Comparison of ENCODE assay signal across 14 mouse cellular contexts in the genomic region with DNA sequence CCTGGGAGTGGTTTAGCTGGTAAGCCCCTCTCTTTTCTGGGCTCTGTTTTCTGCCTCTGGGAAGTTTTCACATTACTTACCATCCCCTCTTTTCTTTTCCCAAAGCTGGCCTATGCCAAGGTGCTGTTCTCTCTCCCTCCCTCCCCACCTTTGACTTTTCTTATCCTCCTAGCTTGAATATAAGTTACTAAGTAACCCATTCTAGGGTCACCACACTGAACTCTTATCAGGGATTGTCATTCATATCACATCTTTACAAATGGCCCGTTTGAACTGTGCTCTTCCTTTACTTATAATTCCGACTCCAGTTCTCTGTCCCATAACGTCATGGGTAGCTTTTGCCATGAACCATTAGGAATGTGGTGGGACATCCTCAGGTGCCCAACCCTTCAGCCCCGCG. TPM values are rescaled to one million over a fixed set of nuclear protein-coding genes. Genes with fewer than 3 reads are reported as not detected.
"Had no signal": no experiment of that assay in that cellular context is flagged by ENCODE, and none has a peak within 500 bp of the region (broad histone marks: within the 10 kb centered on the region; RNA-seq: fewer than 3 reads in every experiment).

No protein-coding gene starts in this region.

- H3K4me2 ChIP-seq: limb, embryonic 12.5 days; midbrain, embryonic 13.5 days had no signal

- H3K27ac ChIP-seq: limb, embryonic 12.5 days; liver, embryonic 14.5 days; midbrain, embryonic 13.5 days; stomach, postnatal 0 days had no signal

- H3K4me3 ChIP-seq: limb, embryonic 12.5 days; midbrain, embryonic 13.5 days had no signal

- ATAC-seq: lung, postnatal 0 days; midbrain, embryonic 13.5 days had no signal

- H3K9me3 ChIP-seq: limb, embryonic 12.5 days; midbrain, embryonic 13.5 days had no signal

- H3K9ac ChIP-seq: limb, embryonic 12.5 days; liver, embryonic 14.5 days; midbrain, embryonic 13.5 days had no signal

- H3K27me3 ChIP-seq: limb, embryonic 12.5 days; midbrain, embryonic 13.5 days had no signal

- DNase-seq: kidney, postnatal 10 days; layer of hippocampus, adult 9-11 months; layer of hippocampus, postnatal 36 days; liver; lung, adult 2 months; lung, postnatal 36 days; right cerebral cortex, postnatal 14 days; thymus, postnatal 36 days had no signal

RNA-seq across cellular contexts. Expression of a gene that starts 40.4 kb away (rescaled TPM):
- total RNA-seq: megakaryocyte progenitor cell, adult 5-6 weeks had no signal
